Mouse (Mus musculus) small intestine, adult 2 months (tissue): ENCODE data around the gene Prok1. TPM values are rescaled to one million over a fixed set of nuclear protein-coding genes. Genes with fewer than 3 reads are reported as not detected.

ENCODE experiments used
- H3K27ac ChIP-seq: fragments of 200-500 bp; 2 replicates; pipeline ENCODE4 v1.5.1; 2012; ENCODE audit warnings: low read depth, low read length, control low read depth, inconsistent platforms; ENCODE audit not compliant: insufficient read depth
- H3K27me3 ChIP-seq: fragments of 200-500 bp; 2 replicates; pipeline ENCODE4 v1.6.1; 2012; ENCODE audit warnings: mild to moderate bottlenecking, moderate library complexity, low read length, inconsistent platforms; ENCODE audit not compliant: control insufficient read depth, insufficient read depth
- H3K36me3 ChIP-seq: fragments of 200-500 bp; 2 replicates; pipeline ENCODE4 v1.6.1; 2012; ENCODE audit warnings: mild to moderate bottlenecking, low read length, control low read depth, inconsistent platforms; ENCODE audit not compliant: control insufficient read depth, insufficient read depth
- H3K4me1 ChIP-seq: fragments of 200-500 bp; 2 replicates; pipeline ENCODE4 v1.6.1; 2012; ENCODE audit warnings: low read length, inconsistent platforms, mixed read lengths; ENCODE audit not compliant: control insufficient read depth, insufficient read depth, insufficient read length
- H3K4me3 ChIP-seq: fragments of 200-500 bp; 2 replicates; pipeline ENCODE4 v1.5.1; 2012; ENCODE audit warnings: low read depth, mild to moderate bottlenecking, control low read depth, inconsistent platforms, low read length, moderate library complexity
- CTCF ChIP-seq: fragments of 200-500 bp; IDR thresholded peaks from 2 replicates; pipeline ENCODE4 v1.5.1; 2012; ENCODE audit warnings: low read depth, mild to moderate bottlenecking, control low read depth, inconsistent platforms, low read length, moderate library complexity, mixed read lengths; ENCODE audit not compliant: insufficient replicate concordance, insufficient read length; ENCODE audit errors: extremely low read depth
- POLR2A ChIP-seq: fragments of 200-500 bp; IDR thresholded peaks from 2 replicates; pipeline ENCODE4 v1.6.1; 2012; ENCODE audit warnings: low read depth, mild to moderate bottlenecking, control low read depth, inconsistent platforms, low read length, moderate library complexity
- WGBS: fragments of 180-500 bp; shearing (Covaris S2); methylation state at CpG from one replicate; pipeline ENCODE4 v1.1.7; 2018; 5-methylcytosine and 5-hydroxymethylcytosine counted together
- polyA plus RNA-seq: library from polyadenylated mRNA; depleted of rRNA; stranded (reverse); fragments of >200 nt; gene quantifications from 2 replicates; pipeline ENCODE4 v1.2.3, GENCODE M21; 2012

The Prok1 gene
- polyA plus RNA-seq, 1 experiment = not detected

- no peaks in the 10 kb centered on the region for H3K27me3 ChIP-seq
- no peak overlapping the region for H3K4me3 ChIP-seq
- no peaks in the 10 kb centered on the region; the same call in 1 of the 2 replicates for H3K4me1 ChIP-seq
- TF ChIP-seq CTCF (no peak), POLR2A (no peak)
- H3K27ac ChIP-seq = no peak overlapping the region
- WGBS = 70% methylated on average over 2 of the region's 2 CpGs
- H3K36me3 ChIP-seq = no peaks in the 10 kb centered on the region
Measured at GRCm38 (mm10) chr3:107238051-107238450, 1.5 kb downstream of the Prok1 start.

DNA sequence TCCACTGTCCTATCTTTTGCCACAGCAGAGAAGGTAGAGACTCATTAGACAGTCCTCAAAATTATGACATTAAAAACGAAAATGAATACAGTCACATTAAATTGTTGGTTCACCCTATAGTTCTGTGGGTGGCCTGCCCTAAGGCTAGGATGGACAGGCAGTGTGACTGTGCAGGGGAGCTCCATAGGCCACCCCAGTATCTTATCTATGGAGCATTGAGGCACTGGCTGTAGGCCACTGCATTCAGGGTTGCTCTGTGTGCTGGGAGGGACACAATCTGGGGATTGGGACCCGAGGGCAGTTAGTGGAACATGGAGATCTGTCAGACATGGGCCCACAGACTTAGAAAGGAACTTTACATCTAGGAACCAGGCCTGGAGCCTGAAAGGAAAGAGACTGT is 5.6 kb downstream of the Prok1 start:
- TF ChIP-seq POLR2A = no peak
- no peak for TF ChIP-seq CTCF
- Histone ChIP-seq H3K27ac (no peak overlapping the region), H3K36me3 (no peaks in the 10 kb centered on the region), H3K4me3 (no peak overlapping the region), H3K27me3 (no peaks in the 10 kb centered on the region), H3K4me1 (peaks cover 14% of the 10 kb centered on the region)
- 28% methylated on average over 2 of the region's 2 CpGs for WGBS

DNA sequence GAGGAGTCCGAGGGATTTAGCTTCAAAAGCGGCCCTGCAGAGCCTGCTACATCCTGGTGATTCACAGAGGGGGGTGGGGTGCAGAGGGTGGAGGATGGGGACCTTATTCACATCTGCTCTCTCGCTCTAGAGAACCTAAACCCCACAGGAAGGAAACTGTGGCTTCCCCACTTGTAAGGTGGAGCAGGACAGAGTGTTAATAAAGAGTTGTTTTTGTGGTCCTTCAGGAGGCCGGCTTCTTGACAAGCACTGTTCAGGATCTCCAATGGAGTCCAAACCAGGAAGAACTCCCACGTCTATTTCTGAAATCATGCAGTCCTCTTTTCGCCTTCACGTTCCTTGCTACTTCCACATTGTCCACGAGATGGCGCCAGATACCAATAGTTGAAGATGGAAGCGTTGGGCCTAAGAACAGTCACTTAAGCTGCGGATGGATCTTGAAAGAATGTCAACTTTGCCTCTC is 6.1 kb downstream of the Prok1 start:
- peaks cover 14% of the 10 kb centered on the region for H3K4me1 ChIP-seq
- H3K27ac ChIP-seq = no peak overlapping the region
- no peak overlapping the region for H3K4me3 ChIP-seq
- TF ChIP-seq CTCF = 0 out of 2 replicates have a peak, but pooled peaks have one; percentile 17
- TF ChIP-seq POLR2A = no peak
- no peaks in the 10 kb centered on the region for H3K36me3 ChIP-seq
- 8% methylated on average over 11 of the region's 11 CpGs for WGBS
- H3K27me3 ChIP-seq = no peaks in the 10 kb centered on the region

DNA sequence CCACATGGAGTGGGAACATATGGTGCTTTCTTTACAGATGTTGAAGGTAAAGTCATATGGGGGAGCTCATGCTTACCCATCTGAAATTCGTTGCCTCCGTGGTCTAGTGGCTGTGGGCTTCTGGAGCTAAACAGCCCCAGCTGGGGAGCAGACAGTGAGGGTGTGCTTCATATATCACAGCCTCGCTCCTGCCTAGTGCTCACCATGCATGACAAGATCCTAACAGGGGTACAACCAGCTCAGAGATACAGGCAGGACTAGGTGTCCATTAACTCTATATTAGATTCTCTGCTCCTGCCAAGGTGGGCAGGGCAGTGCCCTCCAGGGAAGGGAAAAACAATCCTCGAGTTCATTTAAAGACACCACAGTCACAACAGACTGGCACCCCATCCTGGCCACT is 8.3 kb downstream of the Prok1 start:
- TF ChIP-seq POLR2A (no peak), CTCF (no peak)
- no peaks in the 10 kb centered on the region for H3K36me3 ChIP-seq
- 42% methylated on average over 4 of the region's 4 CpGs for WGBS
- no peaks in the 10 kb centered on the region for H3K27me3 ChIP-seq
- no peak overlapping the region for H3K4me3 ChIP-seq
- peaks cover 14% of the 10 kb centered on the region; the same call in 1 of the 2 replicates for H3K4me1 ChIP-seq
- no peak overlapping the region for H3K27ac ChIP-seq

GRCm38 (mm10) chr3:107230527-107230926 is 9.0 kb downstream of the Prok1 start, which contains the start of gene A630076J17Rik:
TSS of gene A630076J17Rik (plus strand) at chr3:107230614.
- WGBS = 3% methylated on average over 1 of the region's 1 CpGs
- Histone ChIP-seq H3K27me3 (no peaks in the 10 kb centered on the region), H3K36me3 (no peaks in the 10 kb centered on the region), H3K4me1 (peaks cover 14% of the 10 kb centered on the region; the same call in 1 of the 2 replicates), H3K27ac (no peak within 1 kb of the TSS), H3K4me3 (no peak within 1 kb of the TSS)
- no peak for TF ChIP-seq CTCF
- TF ChIP-seq POLR2A = no peak

GRCm38 (mm10) chr3:107229822-107230221 is 9.7 kb downstream of the Prok1 start:
- TF ChIP-seq POLR2A (no peak), CTCF (no peak)
- H3K4me1 ChIP-seq = peaks cover 14% of the 10 kb centered on the region; the same call in 1 of the 2 replicates
- no peaks in the 10 kb centered on the region for H3K36me3 ChIP-seq
- no peak overlapping the region for H3K4me3 ChIP-seq
- 16% methylated on average over 5 of the region's 5 CpGs for WGBS
- H3K27me3 ChIP-seq = no peaks in the 10 kb centered on the region
- H3K27ac ChIP-seq = no peak overlapping the region

DNA sequence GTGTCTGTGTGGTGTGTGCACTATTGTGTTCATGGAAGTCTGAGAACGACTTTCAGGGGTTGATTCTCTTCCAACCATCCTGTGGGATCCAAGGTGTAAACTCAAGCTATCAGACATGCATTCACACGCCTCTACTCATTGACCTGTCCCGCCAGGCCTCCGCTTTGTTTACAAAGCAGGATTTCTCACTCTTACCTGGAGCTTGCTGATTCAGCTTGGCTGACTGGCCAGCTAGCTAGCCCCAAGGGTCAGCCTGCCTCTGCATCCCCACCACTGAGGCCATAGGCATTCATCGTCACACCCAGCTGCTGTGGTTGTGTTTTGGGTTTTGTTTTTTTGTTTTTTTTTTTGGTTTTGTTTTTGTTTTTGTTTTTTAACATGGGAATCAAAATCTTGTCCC is 10.3 kb downstream of the Prok1 start:
- H3K4me1 ChIP-seq = peaks cover 14% of the 10 kb centered on the region; the same call in 1 of the 2 replicates
- H3K36me3 ChIP-seq = no peaks in the 10 kb centered on the region
- H3K27me3 ChIP-seq = no peaks in the 10 kb centered on the region
- WGBS = 32% methylated on average over 5 of the region's 5 CpGs
- TF ChIP-seq POLR2A (no peak), CTCF (no peak)
- H3K27ac ChIP-seq = no peak overlapping the region
- H3K4me3 ChIP-seq = no peak overlapping the region

DNA sequence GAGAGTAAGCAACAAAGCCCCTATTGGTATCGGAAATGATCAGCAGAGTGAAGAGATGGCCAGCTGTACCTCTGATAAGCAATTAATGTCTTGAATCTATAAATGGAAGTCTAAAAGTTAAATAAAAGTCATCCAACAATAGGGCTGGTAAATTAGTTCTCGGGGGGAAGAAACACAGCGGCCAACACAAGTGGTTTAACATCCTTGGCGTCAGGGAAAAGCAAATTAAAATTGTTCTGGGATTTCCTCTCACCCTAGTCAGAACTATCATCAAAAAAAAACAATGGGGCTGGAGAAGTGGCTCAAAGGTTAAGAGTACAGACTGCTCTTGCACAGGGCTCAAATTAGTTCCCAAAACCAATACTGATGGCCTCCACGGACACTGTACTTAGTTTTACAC is 13.7 kb downstream of the Prok1 start:
- TF ChIP-seq POLR2A = no peak
- TF ChIP-seq CTCF = no peak
- Histone ChIP-seq H3K27me3 (no peaks in the 10 kb centered on the region), H3K36me3 (no peaks in the 10 kb centered on the region), H3K4me1 (peaks cover 12% of the 10 kb centered on the region; the same call in 1 of the 2 replicates), H3K4me3 (no peak overlapping the region), H3K27ac (no peak overlapping the region)
- WGBS = 88% methylated on average over 5 of the region's 5 CpGs
